Mouse (Mus musculus) hindbrain, embryonic 12.5 days (tissue): Measurements from ENCODE around the gene Ksr2. TPM values are rescaled to one million over a fixed set of nuclear protein-coding genes. Genes with fewer than 3 reads are reported as not detected.

Experiments used
- ATAC-seq: fragments of 200-750 bp; cut with Nextera tagmentation; 2 replicates; pipeline ENCODE4 v1.8.0; 2017; ENCODE audit warnings: moderate TSS enrichment; ENCODE audit not compliant: low FRiP score
- H3K27ac ChIP-seq: fragments of 300-500 bp; sonication (generic); 2 replicates; pipeline ENCODE4 v1.5.1; 2016; ENCODE audit warnings: mild to moderate bottlenecking
- H3K27me3 ChIP-seq: fragments of 300-500 bp; sonication (generic); 2 replicates; pipeline ENCODE4 v1.6.1; 2016; ENCODE audit warnings: mild to moderate bottlenecking
- H3K36me3 ChIP-seq: fragments of 300-500 bp; sonication (generic); 2 replicates; pipeline ENCODE4 v1.6.1; 2016; ENCODE audit warnings: mild to moderate bottlenecking
- H3K4me1 ChIP-seq: fragments of 300-500 bp; sonication (generic); 2 replicates; pipeline ENCODE4 v1.6.1; 2016
- H3K4me2 ChIP-seq: fragments of 300-500 bp; sonication (generic); replicated peaks from 2 replicates; pipeline ENCODE4 v1.6.1; 2016; ENCODE audit warnings: mild to moderate bottlenecking
- H3K4me3 ChIP-seq: fragments of 300-500 bp; sonication (generic); 2 replicates; pipeline ENCODE4 v1.5.1; 2016; ENCODE audit warnings: mild to moderate bottlenecking
- H3K9ac ChIP-seq: fragments of 300-500 bp; sonication (generic); 2 replicates; pipeline ENCODE4 v1.6.1; 2016; ENCODE audit warnings: mild to moderate bottlenecking, moderate library complexity
- H3K9me3 ChIP-seq: fragments of 300-500 bp; sonication (generic); replicated peaks from 2 replicates; pipeline ENCODE4 v1.6.1; 2016; ENCODE audit warnings: mild to moderate bottlenecking
- WGBS: fragments of 180-500 bp; shearing (Covaris S2); methylation state at CpG from one replicate; pipeline ENCODE4 v1.1.7; 2016; 5-methylcytosine and 5-hydroxymethylcytosine counted together
- polyA plus RNA-seq: library from polyadenylated mRNA; unstranded; fragments of >200 nt; fragmentation: Nextera tagmentation; extraction: Ambion mirVana; gene quantifications from 2 replicates; pipeline ENCODE4 v1.2.1, GENCODE M21; 2016

Ksr2 gene
- polyA plus RNA-seq, 1 experiment from 2014 or later = 4.4 TPM

GRCm38 (mm10) chr5:117516597-117516996, 102.8 kb downstream of the Ksr2 start:
- 3% methylated on average over 8 of the region's 8 CpGs for WGBS
- H3K27me3 ChIP-seq = no peaks in the 10 kb centered on the region
- H3K4me2 ChIP-seq = no peak overlapping the region
- H3K4me1 ChIP-seq = 0 out of 2 replicates have a peak, but pooled peaks cover 2% of the 10 kb centered on the region
- H3K9me3 ChIP-seq = no peaks in the 10 kb centered on the region
- ATAC-seq = no peak
- H3K36me3 ChIP-seq = no peaks in the 10 kb centered on the region
- no peak overlapping the region for H3K27ac ChIP-seq
- H3K4me3 ChIP-seq = no peak overlapping the region
- H3K9ac ChIP-seq = no peak overlapping the region

GRCm38 (mm10) chr5:117519858-117520495, 106.2 kb downstream of the Ksr2 start:
- Histone ChIP-seq H3K27ac (no peak overlapping the region), H3K4me1 (no peaks in the 10 kb centered on the region), H3K9ac (no peak overlapping the region), H3K4me3 (no peak overlapping the region), H3K4me2 (no peak overlapping the region), H3K27me3 (no peaks in the 10 kb centered on the region), H3K9me3 (no peaks in the 10 kb centered on the region; the same call in 1 of the 2 replicates), H3K36me3 (no peaks in the 10 kb centered on the region)
- ATAC-seq = no peak
- 42% methylated on average over 4 of the region's 4 CpGs for WGBS

GRCm38 (mm10) chr5:117521156-117521555, 107.4 kb downstream of the Ksr2 start:
- H3K36me3 ChIP-seq = no peaks in the 10 kb centered on the region
- no peaks in the 10 kb centered on the region for H3K4me1 ChIP-seq
- H3K27me3 ChIP-seq = no peaks in the 10 kb centered on the region
- no peak for ATAC-seq
- H3K9me3 ChIP-seq = no peaks in the 10 kb centered on the region; the same call in 1 of the 2 replicates
- no peak overlapping the region for H3K27ac ChIP-seq
- no peak overlapping the region for H3K9ac ChIP-seq
- H3K4me2 ChIP-seq = no peak overlapping the region
- 83% methylated on average over 4 of the region's 4 CpGs for WGBS
- H3K4me3 ChIP-seq = no peak overlapping the region

- Histone ChIP-seq H3K27me3 (no peaks in the 10 kb centered on the region), H3K4me3 (no peak overlapping the region), H3K27ac (no peak overlapping the region), H3K4me2 (no peak overlapping the region), H3K36me3 (no peaks in the 10 kb centered on the region), H3K9me3 (no peaks in the 10 kb centered on the region; the same call in 1 of the 2 replicates), H3K4me1 (no peaks in the 10 kb centered on the region), H3K9ac (no peak overlapping the region)
- 87% methylated on average over 4 of the region's 4 CpGs for WGBS
- no peak for ATAC-seq
Observed at GRCm38 (mm10) chr5:117521701-117522100, 107.9 kb downstream of the Ksr2 start.

- Histone ChIP-seq H3K9ac (no peak overlapping the region), H3K36me3 (no peaks in the 10 kb centered on the region), H3K27me3 (no peaks in the 10 kb centered on the region), H3K27ac (no peak overlapping the region), H3K4me2 (no peak overlapping the region), H3K9me3 (no peaks in the 10 kb centered on the region; the same call in 1 of the 2 replicates), H3K4me1 (no peaks in the 10 kb centered on the region), H3K4me3 (no peak overlapping the region)
- ATAC-seq = no peak
- 66% methylated on average over 4 of the region's 4 CpGs for whole genome bisulfite sequencing
Observed at GRCm38 (mm10) chr5:117522471-117522870, 108.7 kb downstream of the Ksr2 start.

- no peaks in the 10 kb centered on the region; the same call in 1 of the 2 replicates for H3K9me3 ChIP-seq
- H3K27me3 ChIP-seq = no peaks in the 10 kb centered on the region
- H3K4me1 ChIP-seq = no peaks in the 10 kb centered on the region
- no peaks in the 10 kb centered on the region for H3K36me3 ChIP-seq
- no peak for ATAC-seq
- H3K4me3 ChIP-seq = no peak overlapping the region
- no peak overlapping the region for H3K27ac ChIP-seq
- no peak overlapping the region for H3K4me2 ChIP-seq
- 78% methylated on average over 10 of the region's 10 CpGs for WGBS
- H3K9ac ChIP-seq = no peak overlapping the region
Observed at GRCm38 (mm10) chr5:117523010-117523409, 109.2 kb downstream of the Ksr2 start.

- Histone ChIP-seq H3K36me3 (no peaks in the 10 kb centered on the region), H3K27me3 (peaks cover 37% of the 10 kb centered on the region), H3K9me3 (no peaks in the 10 kb centered on the region), H3K4me2 (no peak overlapping the region), H3K9ac (no peak overlapping the region), H3K4me1 (peaks cover 14% of the 10 kb centered on the region), H3K4me3 (no peak overlapping the region), H3K27ac (no peak overlapping the region)
- ATAC-seq = no peak
- WGBS = 67% methylated on average over 6 of the region's 6 CpGs
Observed at GRCm38 (mm10) chr5:117530991-117531390, 117.2 kb downstream of the Ksr2 start.

- H3K9me3 ChIP-seq = peaks cover 4% of the 10 kb centered on the region; the same call in 1 of the 2 replicates
- no peak for ATAC-seq
- H3K27me3 ChIP-seq = peaks cover 8% of the 10 kb centered on the region
- H3K4me3 ChIP-seq = no peak overlapping the region
- no peak overlapping the region for H3K9ac ChIP-seq
- no peak overlapping the region for H3K4me2 ChIP-seq
- 72% methylated on average over 3 of the region's 3 CpGs for WGBS
- H3K4me1 ChIP-seq = peaks cover 13% of the 10 kb centered on the region
- H3K36me3 ChIP-seq = no peaks in the 10 kb centered on the region
- no peak overlapping the region for H3K27ac ChIP-seq
Observed at GRCm38 (mm10) chr5:117539221-117539620, 125.4 kb downstream of the Ksr2 start.

GRCm38 (mm10) chr5:117541654-117542053, 127.9 kb downstream of the Ksr2 start:
- H3K27ac ChIP-seq = no peak overlapping the region
- no peak for ATAC-seq
- H3K4me2 ChIP-seq = no peak overlapping the region

GRCm38 (mm10) chr5:117546694-117547268, 133.0 kb downstream of the Ksr2 start:
- Histone ChIP-seq H3K4me3 (no peak overlapping the region), H3K9ac (no peak overlapping the region), H3K36me3 (no peaks in the 10 kb centered on the region), H3K4me2 (no peak overlapping the region), H3K4me1 (0 out of 2 replicates have a peak, but pooled peaks cover 1% of the 10 kb centered on the region), H3K27me3 (no peaks in the 10 kb centered on the region), H3K9me3 (peaks cover 4% of the 10 kb centered on the region; the same call in 1 of the 2 replicates), H3K27ac (no peak overlapping the region)
- ATAC-seq = no peak
- 81% methylated on average over 25 of the region's 25 CpGs for WGBS

More at GRCm38 (mm10) chr5:117541654-117542053, 127.9 kb downstream of the Ksr2 start:
- H3K9ac ChIP-seq = no peak overlapping the region
- H3K36me3 ChIP-seq = no peaks in the 10 kb centered on the region
- peaks cover 4% of the 10 kb centered on the region; the same call in 1 of the 2 replicates for H3K9me3 ChIP-seq
- H3K4me3 ChIP-seq = no peak overlapping the region
- H3K4me1 ChIP-seq = 0 out of 2 replicates have a peak, but pooled peaks cover 9% of the 10 kb centered on the region
- H3K27me3 ChIP-seq = no peaks in the 10 kb centered on the region
- 38% methylated on average over 8 of the region's 8 CpGs for WGBS

GRCm38 (mm10) chr5:117550992-117551391, 137.2 kb downstream of the Ksr2 start:
- Histone ChIP-seq H3K27me3 (no peaks in the 10 kb centered on the region), H3K9me3 (0 out of 2 replicates have a peak, but pooled peaks cover 6% of the 10 kb centered on the region), H3K27ac (peak overlapping the region; percentile 40; the same call in 1 of the 2 replicates), H3K4me3 (no peak overlapping the region), H3K4me2 (no peak overlapping the region), H3K36me3 (no peaks in the 10 kb centered on the region), H3K9ac (no peak overlapping the region), H3K4me1 (no peaks in the 10 kb centered on the region)
- no peak for ATAC-seq
- 67% methylated on average over 9 of the region's 9 CpGs for WGBS

- Histone ChIP-seq H3K9ac (no peak overlapping the region), H3K4me3 (no peak overlapping the region), H3K27me3 (no peaks in the 10 kb centered on the region), H3K36me3 (no peaks in the 10 kb centered on the region), H3K9me3 (0 out of 2 replicates have a peak, but pooled peaks cover 6% of the 10 kb centered on the region), H3K4me2 (no peak overlapping the region), H3K4me1 (no peaks in the 10 kb centered on the region), H3K27ac (no peak overlapping the region)
- 89% methylated on average over 8 of the region's 8 CpGs for WGBS
- no peak for ATAC-seq
Observed at GRCm38 (mm10) chr5:117552096-117552495, 138.3 kb downstream of the Ksr2 start.
